16 mouse cellular contexts compared by ENCODE assay signal in the genomic region with DNA sequence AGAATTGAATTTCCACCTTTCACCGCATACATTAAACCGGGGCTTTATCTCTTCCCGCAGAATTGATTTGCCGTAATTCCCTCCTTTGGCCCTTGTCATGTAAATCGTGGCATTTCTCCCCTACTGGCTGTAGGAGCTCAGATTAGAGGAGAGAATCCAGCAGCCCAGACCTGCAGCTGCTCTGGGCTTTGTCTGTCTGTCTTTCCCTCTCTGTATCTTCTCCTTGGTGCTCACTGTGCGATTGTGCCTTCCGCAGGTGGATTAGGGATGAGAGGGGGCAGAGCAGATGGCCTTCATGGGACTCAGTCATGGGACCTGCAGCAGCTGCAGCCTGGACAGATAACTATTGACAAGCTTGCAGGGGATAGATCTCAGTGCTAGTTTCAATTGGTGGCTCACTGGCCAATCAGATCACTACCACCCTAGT.
A peak's percentile ranks its signal among the peaks of the same experiment; 100 is the strongest.
DNase-seq lines count a peak whose midpoint lies in the region; ATAC-seq and TF ChIP-seq lines count a peak whose summit lies in the region.
"Had no signal": no experiment of that assay in that cellular context is flagged by ENCODE, and none has a peak within 500 bp of the region (broad histone marks: within the 10 kb centered on the region; RNA-seq: fewer than 3 reads in every experiment).

No protein-coding gene starts in this region.

- no peak overlapping the region for H3K4me2 ChIP-seq in hindbrain, postnatal 0 days (ENCODE audit: low read depth, low read length)
- H3K4me2 ChIP-seq in forebrain, embryonic 13.5 days: 0 out of 2 replicates have a peak overlapping the region, but pooled peaks have one; percentile 6
- peak overlapping the region; percentile 16 for H3K4me2 ChIP-seq in midbrain, embryonic 12.5 days (replicated peaks)
- H3K4me2 ChIP-seq: embryonic facial prominence, embryonic 15.5 days; limb, embryonic 15.5 days; stomach, embryonic 15.5 days had no signal

- ATAC-seq in hindbrain, postnatal 0 days: no peak
- ATAC-seq in forebrain, embryonic 13.5 days: no peak
- ATAC-seq in midbrain, embryonic 12.5 days (ENCODE audit: low FRiP score, low read depth): peak; percentile 77

- no peaks in the 10 kb centered on the region for H3K9me3 ChIP-seq in hindbrain, embryonic 10.5 days
- no peaks in the 10 kb centered on the region for H3K9me3 ChIP-seq in hindbrain, postnatal 0 days (ENCODE audit: low read length)
- no peaks in the 10 kb centered on the region for H3K9me3 ChIP-seq in forebrain, embryonic 13.5 days (replicated peaks)
- no peaks in the 10 kb centered on the region for H3K9me3 ChIP-seq in midbrain, embryonic 12.5 days
- H3K9me3 ChIP-seq: embryonic facial prominence, embryonic 15.5 days; limb, embryonic 15.5 days; stomach, embryonic 15.5 days had no signal

- no peak overlapping the region for H3K4me3 ChIP-seq in hindbrain, embryonic 10.5 days
- H3K4me3 ChIP-seq in hindbrain, postnatal 0 days (ENCODE audit: low read length): no peak overlapping the region
- no peak overlapping the region for H3K4me3 ChIP-seq in forebrain, embryonic 13.5 days
- H3K4me3 ChIP-seq in midbrain, embryonic 12.5 days: no peak overlapping the region
- H3K4me3 ChIP-seq: embryonic facial prominence, embryonic 15.5 days; limb, embryonic 15.5 days; myocyte; stomach, embryonic 15.5 days had no signal

- peaks cover 84% of the 10 kb centered on the region for H3K4me1 ChIP-seq in hindbrain, embryonic 10.5 days (replicated peaks)
- peaks cover 16% of the 10 kb centered on the region for H3K4me1 ChIP-seq in hindbrain, postnatal 0 days (ENCODE audit: insufficient read depth, low read length)
- peaks cover 41% of the 10 kb centered on the region for H3K4me1 ChIP-seq in forebrain, embryonic 13.5 days
- H3K4me1 ChIP-seq in midbrain, embryonic 12.5 days: peaks cover 54% of the 10 kb centered on the region
- H3K4me1 ChIP-seq: limb, embryonic 15.5 days; stomach, embryonic 15.5 days had no signal

- 12% methylated on average over 7 of the region's 7 CpGs for WGBS in hindbrain, embryonic 10.5 days
- WGBS in hindbrain, postnatal 0 days: 28% methylated on average over 7 of the region's 7 CpGs
- WGBS in forebrain, embryonic 13.5 days: 10% methylated on average over 7 of the region's 7 CpGs
- 4% methylated on average over 7 of the region's 7 CpGs for WGBS in midbrain, embryonic 12.5 days

- H3K9ac ChIP-seq in hindbrain, postnatal 0 days (replicated peaks; ENCODE audit: low read length): no peak overlapping the region
- 0 out of 2 replicates have a peak overlapping the region, but pooled peaks have one; percentile 23 for H3K9ac ChIP-seq in forebrain, embryonic 13.5 days
- H3K9ac ChIP-seq in midbrain, embryonic 12.5 days (replicated peaks): no peak overlapping the region
- H3K9ac ChIP-seq: embryonic facial prominence, embryonic 15.5 days; limb, embryonic 15.5 days; stomach, embryonic 15.5 days had no signal

- TF ChIP-seq CTCF in hindbrain, postnatal 0 days (IDR thresholded peaks at IDR 0.05; ENCODE audit: low read depth): no peak

- DNase-seq in hindbrain, embryonic 10.5 days (ENCODE audit: low spot score): no peak
- no peak for DNase-seq in hindbrain, postnatal 0 days (ENCODE audit: low spot score)
- peak; percentile 68 for DNase-seq in retina, postnatal 1 day
- no peak for DNase-seq in embryo, embryonic 11 days
- DNase-seq in kidney, postnatal 14 days: no peak
- DNase-seq: adrenal gland, postnatal 25 days; heart, adult 18-20 months; kidney, adult 2 months; lung, adult 18-20 months; thymus, postnatal 25 days had no signal

- no peaks in the 10 kb centered on the region for H3K36me3 ChIP-seq in hindbrain, embryonic 10.5 days
- H3K36me3 ChIP-seq in hindbrain, postnatal 0 days (ENCODE audit: insufficient read depth, low read length): no peaks in the 10 kb centered on the region
- H3K36me3 ChIP-seq in forebrain, embryonic 13.5 days (ENCODE audit: poor library complexity, severe bottlenecking): no peaks in the 10 kb centered on the region
- no peaks in the 10 kb centered on the region for H3K36me3 ChIP-seq in midbrain, embryonic 12.5 days
- H3K36me3 ChIP-seq: embryonic facial prominence, embryonic 15.5 days; limb, embryonic 15.5 days; stomach, embryonic 15.5 days had no signal

- H3K27ac ChIP-seq in hindbrain, embryonic 10.5 days: peak overlapping the region; percentile 70; the same call in 1 of the 2 replicates
- no peak overlapping the region for H3K27ac ChIP-seq in hindbrain, postnatal 0 days
- H3K27ac ChIP-seq in forebrain, embryonic 13.5 days: no peak overlapping the region
- peak overlapping the region; percentile 80 for H3K27ac ChIP-seq in midbrain, embryonic 12.5 days (replicated peaks)
- H3K27ac ChIP-seq: embryonic facial prominence, embryonic 15.5 days; limb, embryonic 15.5 days; stomach, embryonic 15.5 days had no signal

- peaks cover 49% of the 10 kb centered on the region for H3K27me3 ChIP-seq in hindbrain, embryonic 10.5 days (ENCODE audit: insufficient read depth, poor library complexity, severe bottlenecking)
- no peaks in the 10 kb centered on the region for H3K27me3 ChIP-seq in hindbrain, postnatal 0 days (ENCODE audit: insufficient read depth, low read length)
- H3K27me3 ChIP-seq in forebrain, embryonic 13.5 days: peaks cover 54% of the 10 kb centered on the region
- peaks cover 18% of the 10 kb centered on the region for H3K27me3 ChIP-seq in midbrain, embryonic 12.5 days
- H3K27me3 ChIP-seq: stomach, embryonic 15.5 days had no signal

Comparison
In these comparisons a context has a peak if more than half of its experiments do, and no peak if none do; other contexts are left out.
1. H3K27ac ChIP-seq: peak in hindbrain, embryonic 10.5 days (single experiment) and midbrain, embryonic 12.5 days (single experiment); none in hindbrain, postnatal 0 days (single experiment) and forebrain, embryonic 13.5 days (single experiment).